Mouse (Mus musculus) heart, embryonic 11.5 days (tissue): ENCODE data around the gene Bloc1s3. TPM values are rescaled to one million over a fixed set of nuclear protein-coding genes. Genes with fewer than 3 reads are reported as not detected.

Experiments
- ATAC-seq: fragments of 200-750 bp; cut with Nextera tagmentation; replicated peaks from 2 replicates; pipeline ENCODE4 v1.8.0; 2017; ENCODE audit warnings: moderate library complexity; ENCODE audit not compliant: insufficient number of reproducible peaks, low FRiP score, low TSS enrichment
- H3K27ac ChIP-seq: fragments of 300-500 bp; sonication (generic); 2 replicates; pipeline ENCODE4 v1.5.1; 2014; ENCODE audit warnings: mild to moderate bottlenecking, low read depth, low read length
- H3K27me3 ChIP-seq: fragments of 300-500 bp; sonication (generic); 2 replicates; pipeline ENCODE4 v1.6.1; 2014; ENCODE audit warnings: mild to moderate bottlenecking, low read length, mixed read lengths; ENCODE audit not compliant: control insufficient read depth, insufficient read depth
- H3K36me3 ChIP-seq: fragments of 300-500 bp; sonication (generic); 2 replicates; pipeline ENCODE4 v1.6.1; 2014; ENCODE audit warnings: mild to moderate bottlenecking, low read length, moderate library complexity, mixed read lengths; ENCODE audit not compliant: control insufficient read depth, insufficient read depth
- H3K4me1 ChIP-seq: fragments of 300-500 bp; sonication (generic); 2 replicates; pipeline ENCODE4 v1.6.1; 2014; ENCODE audit warnings: low read length; ENCODE audit not compliant: control insufficient read depth, insufficient read depth
- H3K4me2 ChIP-seq: fragments of 300-500 bp; sonication (generic); 2 replicates; pipeline ENCODE4 v1.6.1; 2014; ENCODE audit warnings: mild to moderate bottlenecking, moderate library complexity
- H3K4me3 ChIP-seq: fragments of 300-500 bp; sonication (generic); 2 replicates; pipeline ENCODE4 v1.5.1; 2014; ENCODE audit warnings: low read depth, low read length
- H3K9ac ChIP-seq: fragments of 300-500 bp; sonication (generic); 2 replicates; pipeline ENCODE4 v1.6.1; 2014; ENCODE audit warnings: mild to moderate bottlenecking, low read depth, low read length, moderate library complexity
- H3K9me3 ChIP-seq: fragments of 300-500 bp; sonication (generic); replicated peaks from 2 replicates; pipeline ENCODE4 v1.6.1; 2016; ENCODE audit warnings: low read length; ENCODE audit not compliant: control insufficient read depth
- WGBS: fragments of 180-500 bp; shearing (Covaris S2); extraction: QIAGEN DNeasy Blood & Tissue Kit; methylation state at CpG from one replicate; pipeline ENCODE4 v1.1.7; 2014; ENCODE audit not compliant: insufficient replicate concordance; 5-methylcytosine and 5-hydroxymethylcytosine counted together
- polyA plus RNA-seq: library from polyadenylated mRNA; unstranded; fragments of >200 nt; fragmentation: Nextera tagmentation; extraction: Ambion mirVana; gene quantifications from 2 replicates; pipeline ENCODE4 v1.2.1, GENCODE M21; 2014

The Bloc1s3 gene
- polyA plus RNA-seq, 1 experiment from 2014 or later, result 1.2 TPM

GRCm38 (mm10) chr7:19543584-19543983 lies 35.4 kb upstream of the Bloc1s3 start:
- Histone ChIP-seq H3K4me3 (no peak overlapping the region), H3K36me3 (no peaks in the 10 kb centered on the region), H3K27me3 (no peaks in the 10 kb centered on the region), H3K27ac (no peak overlapping the region), H3K9ac (no peak overlapping the region), H3K4me2 (no peak overlapping the region), H3K9me3 (no peaks in the 10 kb centered on the region), H3K4me1 (peaks cover 25% of the 10 kb centered on the region)
- no peak for ATAC-seq
- WGBS, result 46% methylated on average over 6 of the region's 6 CpGs

GRCm38 (mm10) chr7:19542155-19542691 lies 34.1 kb upstream of the Bloc1s3 start:
- H3K4me2 ChIP-seq, result no peak overlapping the region
- H3K9ac ChIP-seq, result no peak overlapping the region
- WGBS, result 76% methylated on average over 8 of the region's 8 CpGs
- no peaks in the 10 kb centered on the region for H3K27me3 ChIP-seq
- H3K36me3 ChIP-seq, result no peaks in the 10 kb centered on the region
- no peak overlapping the region for H3K27ac ChIP-seq
- no peak overlapping the region for H3K4me3 ChIP-seq
- H3K9me3 ChIP-seq, result no peaks in the 10 kb centered on the region
- no peak for ATAC-seq
- H3K4me1 ChIP-seq, result peaks cover 25% of the 10 kb centered on the region

GRCm38 (mm10) chr7:19541681-19542154 lies 33.6 kb upstream of the Bloc1s3 start:
- H3K4me3 ChIP-seq, result no peak overlapping the region
- no peaks in the 10 kb centered on the region for H3K27me3 ChIP-seq
- H3K4me1 ChIP-seq, result peaks cover 23% of the 10 kb centered on the region
- no peaks in the 10 kb centered on the region for H3K36me3 ChIP-seq
- no peak overlapping the region for H3K4me2 ChIP-seq
- 84% methylated on average over 7 of the region's 7 CpGs for WGBS
- H3K9ac ChIP-seq, result no peak overlapping the region
- ATAC-seq, result no peak
- no peaks in the 10 kb centered on the region for H3K9me3 ChIP-seq
- no peak overlapping the region for H3K27ac ChIP-seq

GRCm38 (mm10) chr7:19540771-19541566 lies 32.8 kb upstream of the Bloc1s3 start:
- Histone ChIP-seq H3K36me3 (no peaks in the 10 kb centered on the region), H3K27me3 (no peaks in the 10 kb centered on the region), H3K4me1 (peaks cover 20% of the 10 kb centered on the region), H3K4me3 (no peak overlapping the region), H3K9me3 (no peaks in the 10 kb centered on the region), H3K9ac (no peak overlapping the region), H3K27ac (no peak overlapping the region), H3K4me2 (no peak overlapping the region)
- no peak for ATAC-seq
- WGBS, result 88% methylated on average over 2 of the region's 2 CpGs

GRCm38 (mm10) chr7:19534676-19535075 lies 26.5 kb upstream of the Bloc1s3 start:
- WGBS, result 94% methylated on average over 10 of the region's 10 CpGs
- Histone ChIP-seq H3K27ac (no peak overlapping the region), H3K27me3 (no peaks in the 10 kb centered on the region), H3K36me3 (peaks cover 24% of the 10 kb centered on the region), H3K4me2 (no peak overlapping the region), H3K4me3 (no peak overlapping the region), H3K4me1 (no peaks in the 10 kb centered on the region; the same call in 1 of the 2 replicates), H3K9ac (no peak overlapping the region), H3K9me3 (no peaks in the 10 kb centered on the region)
- ATAC-seq, result no peak

- peaks cover 24% of the 10 kb centered on the region for H3K36me3 ChIP-seq
Observed at GRCm38 (mm10) chr7:19532240-19532639, 24.1 kb upstream of the Bloc1s3 start.

GRCm38 (mm10) chr7:19531077-19531476 lies 22.9 kb upstream of the Bloc1s3 start:
- Histone ChIP-seq H3K27ac (no peak overlapping the region), H3K36me3 (peaks cover 24% of the 10 kb centered on the region), H3K4me1 (no peaks in the 10 kb centered on the region), H3K4me2 (no peak overlapping the region), H3K9me3 (no peaks in the 10 kb centered on the region), H3K27me3 (no peaks in the 10 kb centered on the region), H3K9ac (no peak overlapping the region), H3K4me3 (no peak overlapping the region)
- no peak for ATAC-seq
- 76% methylated on average over 10 of the region's 10 CpGs for WGBS

More at GRCm38 (mm10) chr7:19532240-19532639, 24.1 kb upstream of the Bloc1s3 start:
- Histone ChIP-seq H3K9me3 (no peaks in the 10 kb centered on the region), H3K9ac (no peak overlapping the region), H3K27ac (no peak overlapping the region), H3K4me3 (no peak overlapping the region), H3K27me3 (no peaks in the 10 kb centered on the region), H3K4me2 (no peak overlapping the region), H3K4me1 (no peaks in the 10 kb centered on the region)
- no peak for ATAC-seq
- 95% methylated on average over 14 of the region's 14 CpGs for WGBS

GRCm38 (mm10) chr7:19525105-19525481 lies 16.9 kb upstream of the Bloc1s3 start:
- H3K9ac ChIP-seq, result no peak overlapping the region
- no peak overlapping the region for H3K4me2 ChIP-seq
- no peak overlapping the region for H3K4me3 ChIP-seq
- no peaks in the 10 kb centered on the region for H3K9me3 ChIP-seq
- no peak overlapping the region for H3K27ac ChIP-seq
- H3K27me3 ChIP-seq, result peaks cover 56% of the 10 kb centered on the region
- no peak for ATAC-seq
- peaks cover 15% of the 10 kb centered on the region for H3K4me1 ChIP-seq
- H3K36me3 ChIP-seq, result no peaks in the 10 kb centered on the region
- 68% methylated on average over 2 of the region's 2 CpGs for WGBS
